Mouse (Mus musculus): ENCODE data around the gene Actl7a.

The Actl7a gene

GRCm38 (mm10) chr4:56743363-56744195 lies at the start of gene Actl7a:
Gene Actl7a, plus strand, starts transcription at chr4:56743413.
- no peak for ATAC-seq (ENCODE audit: insufficient number of reproducible peaks, low FRiP score, low TSS enrichment)

- ATAC-seq (ENCODE audit: insufficient number of reproducible peaks, low FRiP score, low TSS enrichment), result no peak
These were observed 46.8 kb upstream of the Actl7a start for GRCm38 (mm10) chr4:56696401-56696800.

DNA sequence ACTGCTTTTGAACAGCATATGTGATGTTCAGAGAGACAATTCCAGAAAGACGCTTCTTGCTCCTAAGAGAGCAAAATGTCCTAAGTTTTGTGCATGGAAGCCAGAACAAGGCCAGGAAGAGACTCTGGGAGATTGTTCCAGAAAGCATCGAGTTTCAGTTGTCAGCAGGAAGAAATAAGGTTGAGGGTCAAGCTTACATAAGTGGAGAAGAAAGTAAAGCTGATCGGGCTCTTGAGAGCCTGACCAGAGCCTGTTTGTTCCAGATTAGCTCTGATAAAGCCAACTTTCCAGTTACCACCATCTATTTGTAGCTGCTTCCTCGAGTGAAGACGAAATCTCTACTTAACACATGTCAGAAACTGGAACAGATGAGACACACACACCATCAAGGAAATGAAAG lies 44.5 kb upstream of the Actl7a start:
- ATAC-seq (ENCODE audit: insufficient number of reproducible peaks, low FRiP score, low TSS enrichment), result no peak

DNA sequence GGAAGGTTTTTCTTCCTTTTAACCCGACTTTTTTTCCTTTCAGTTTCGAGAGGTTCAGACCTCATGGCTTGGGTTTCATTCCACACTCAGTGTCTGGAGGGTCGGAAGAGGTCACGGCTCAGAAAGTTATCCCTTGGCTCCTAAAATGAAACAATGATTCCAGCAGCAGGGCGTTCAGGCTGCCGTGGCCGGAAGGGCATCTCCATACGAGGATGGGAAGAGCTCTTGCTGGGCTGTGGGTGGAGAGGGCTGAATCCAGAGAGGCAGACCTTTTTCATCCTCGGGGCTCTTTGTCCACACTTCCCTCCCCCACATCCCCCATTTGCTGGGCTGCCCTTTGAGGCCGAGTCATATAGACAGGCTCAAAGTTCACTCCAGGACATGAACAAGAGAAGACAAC lies 41.0 kb upstream of the Actl7a start:
- no peak for ATAC-seq (ENCODE audit: insufficient number of reproducible peaks, low FRiP score, low TSS enrichment)

DNA sequence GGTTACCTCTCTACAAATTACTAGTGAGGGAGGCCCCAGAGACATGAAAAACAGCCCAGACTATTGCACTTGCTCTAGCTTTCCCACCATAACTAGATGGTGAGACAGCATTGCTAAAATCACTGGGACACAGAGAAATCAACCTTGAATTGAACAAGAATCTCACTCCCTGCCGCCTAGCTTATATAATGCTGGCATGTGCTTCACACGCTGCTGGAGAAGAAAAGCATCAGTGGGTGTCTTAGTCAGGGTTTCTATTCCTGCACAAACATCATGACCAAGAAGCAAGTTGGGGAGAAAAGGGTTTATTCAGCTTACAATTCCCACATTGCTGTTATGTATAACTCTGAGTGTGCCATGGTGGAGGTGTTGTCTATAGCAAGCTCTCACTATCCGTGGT lies 30.1 kb upstream of the Actl7a start:
- ATAC-seq (ENCODE audit: insufficient number of reproducible peaks, low FRiP score, low TSS enrichment), result no peak

DNA sequence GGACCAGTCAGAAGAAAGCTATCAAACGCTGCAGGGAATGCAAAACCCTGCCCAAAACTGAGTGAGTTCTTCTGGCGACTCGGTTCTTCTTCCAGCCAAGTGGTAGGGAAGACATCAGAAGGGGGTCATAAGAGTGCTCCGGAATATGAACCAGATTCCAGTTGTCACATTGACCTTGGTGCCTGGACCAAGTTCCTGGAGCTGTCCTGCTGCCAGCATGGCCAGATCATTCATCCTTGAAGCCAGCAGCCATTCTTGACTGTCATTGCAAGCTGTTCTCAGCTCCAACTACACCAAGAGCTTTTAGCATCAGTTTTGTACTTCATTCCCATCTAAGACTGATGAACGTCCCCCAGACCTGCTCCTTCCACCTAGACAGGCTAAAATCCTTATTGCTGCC lies 26.4 kb upstream of the Actl7a start:
- no peak for ATAC-seq (ENCODE audit: insufficient number of reproducible peaks, low FRiP score, low TSS enrichment)

DNA sequence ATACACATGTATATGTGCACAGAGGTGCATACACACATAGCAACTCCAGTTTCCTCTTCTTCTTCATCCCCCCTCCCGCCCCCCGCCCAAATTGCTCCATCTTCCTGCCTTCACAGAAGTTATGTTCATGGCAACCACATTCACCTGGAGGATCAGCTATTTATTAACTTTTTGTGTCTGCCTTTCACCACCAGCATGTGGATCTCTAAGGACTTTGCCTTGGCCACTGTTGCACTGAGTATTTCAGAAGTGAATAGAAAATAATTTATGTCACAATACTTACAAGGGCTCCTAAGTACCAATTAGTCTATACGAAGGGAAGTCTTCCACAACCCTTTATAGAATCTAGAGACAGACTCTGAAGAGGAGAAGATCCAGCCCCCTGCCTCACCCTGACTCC lies 25.3 kb upstream of the Actl7a start:
- no peak for ATAC-seq (ENCODE audit: insufficient number of reproducible peaks, low FRiP score, low TSS enrichment)

GRCm38 (mm10) chr4:56718573-56719442 lies 24.4 kb upstream of the Actl7a start:
- no peak for ATAC-seq (ENCODE audit: insufficient number of reproducible peaks, low FRiP score, low TSS enrichment)

DNA sequence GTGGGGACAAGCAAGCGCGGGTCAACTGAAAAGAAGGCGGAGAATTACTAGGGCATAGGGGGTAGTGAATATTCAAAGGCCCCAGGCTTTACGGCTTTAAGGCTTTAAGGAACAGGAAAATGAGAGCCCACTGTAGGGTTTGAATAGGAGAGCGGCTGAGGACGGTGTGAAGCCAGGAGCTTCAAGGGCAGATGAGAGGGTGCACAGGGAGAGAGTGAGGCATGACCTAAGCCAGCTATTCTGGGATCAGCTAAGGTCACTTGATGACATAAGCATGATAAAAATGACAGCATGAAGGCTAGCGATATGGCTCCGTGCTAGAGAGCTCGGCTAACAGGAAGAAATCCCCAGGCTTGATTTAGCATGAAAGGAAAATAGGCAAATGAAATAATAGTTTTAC lies 23.8 kb upstream of the Actl7a start:
- no peak for ATAC-seq (ENCODE audit: insufficient number of reproducible peaks, low FRiP score, low TSS enrichment)

GRCm38 (mm10) chr4:56720403-56720802 lies 22.8 kb upstream of the Actl7a start:
- ATAC-seq (ENCODE audit: insufficient number of reproducible peaks, low FRiP score, low TSS enrichment), result no peak

DNA sequence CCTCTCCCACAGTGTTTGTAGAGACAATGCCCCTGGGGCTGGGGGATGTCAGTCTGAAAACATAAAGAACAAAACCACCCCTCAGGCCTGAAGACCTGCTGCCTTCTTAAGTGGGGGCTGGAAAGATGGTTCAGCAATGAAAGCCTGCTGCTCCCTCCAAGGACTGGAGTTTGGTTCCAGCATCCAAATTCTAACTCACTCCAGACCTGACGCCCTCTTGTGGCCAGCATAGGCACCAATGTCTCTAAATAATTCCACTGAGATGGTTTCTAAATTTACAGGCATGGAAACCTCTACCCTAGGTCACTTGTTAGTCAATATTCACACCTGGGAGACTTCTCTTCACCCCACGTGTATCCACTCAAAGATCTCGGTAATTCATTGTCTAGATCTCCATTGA lies 21.7 kb upstream of the Actl7a start:
- no peak for ATAC-seq (ENCODE audit: insufficient number of reproducible peaks, low FRiP score, low TSS enrichment)

- ATAC-seq (ENCODE audit: insufficient number of reproducible peaks, low FRiP score, low TSS enrichment), result no peak
These were observed 20.9 kb upstream of the Actl7a start for GRCm38 (mm10) chr4:56722346-56722745.

DNA sequence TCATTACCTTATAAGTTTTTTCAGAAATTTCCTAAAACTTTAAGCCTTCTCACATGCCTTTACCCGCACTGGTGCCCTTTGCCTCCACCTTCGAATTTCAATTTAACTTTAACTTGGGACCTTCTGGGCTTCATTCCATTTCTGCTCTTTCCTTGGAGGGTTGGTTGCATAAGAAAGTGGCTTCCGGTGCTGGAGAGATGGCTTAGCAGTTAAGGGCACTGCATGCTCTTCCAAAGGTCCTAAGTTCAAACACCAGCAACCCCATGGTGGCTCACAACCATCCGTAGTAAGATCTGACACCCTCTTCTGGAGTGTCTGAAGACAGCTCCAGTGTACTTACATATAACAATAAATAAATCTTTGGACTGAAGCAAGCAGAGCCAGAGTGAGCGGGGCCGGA lies 20.0 kb upstream of the Actl7a start:
- no peak for ATAC-seq (ENCODE audit: insufficient number of reproducible peaks, low FRiP score, low TSS enrichment)

GRCm38 (mm10) chr4:56725839-56726238 lies 17.4 kb upstream of the Actl7a start:
- no peak for ATAC-seq (ENCODE audit: insufficient number of reproducible peaks, low FRiP score, low TSS enrichment)

- no peak for ATAC-seq (ENCODE audit: insufficient number of reproducible peaks, low FRiP score, low TSS enrichment)
These were observed 3.2 kb upstream of the Actl7a start, which contains the start of gene Gm26657 for GRCm38 (mm10) chr4:56740020-56740485. Gene Gm26657, plus strand, starts transcription at chr4:56740070.

DNA sequence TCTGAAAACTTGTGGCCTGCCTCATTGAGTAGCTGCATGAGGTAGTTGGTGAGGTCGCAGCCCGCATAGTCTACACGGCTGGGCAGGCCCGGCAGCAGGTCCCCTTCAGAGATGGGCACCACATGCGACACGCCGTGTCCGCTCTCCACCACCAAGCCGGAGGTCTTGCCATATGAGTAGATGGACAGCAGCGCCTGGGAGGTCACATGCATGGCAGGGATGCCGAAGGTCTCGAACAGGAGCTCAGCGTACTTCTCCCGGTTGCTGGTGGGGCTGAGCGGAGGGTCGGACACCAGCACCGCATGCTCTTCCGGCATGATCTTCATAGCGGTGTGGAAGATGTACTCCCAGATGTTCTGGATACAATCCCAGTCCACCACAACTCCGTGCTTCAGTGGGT lies 2.6 kb upstream of the Actl7a start:
- no peak for ATAC-seq (ENCODE audit: insufficient number of reproducible peaks, low FRiP score, low TSS enrichment)

GRCm38 (mm10) chr4:56741041-56741493 lies 2.1 kb upstream of the Actl7a start, which contains the start of gene Actl7b:
Gene Actl7b, minus strand, starts transcription at chr4:56741443.
- no peak for ATAC-seq (ENCODE audit: insufficient number of reproducible peaks, low FRiP score, low TSS enrichment)

DNA sequence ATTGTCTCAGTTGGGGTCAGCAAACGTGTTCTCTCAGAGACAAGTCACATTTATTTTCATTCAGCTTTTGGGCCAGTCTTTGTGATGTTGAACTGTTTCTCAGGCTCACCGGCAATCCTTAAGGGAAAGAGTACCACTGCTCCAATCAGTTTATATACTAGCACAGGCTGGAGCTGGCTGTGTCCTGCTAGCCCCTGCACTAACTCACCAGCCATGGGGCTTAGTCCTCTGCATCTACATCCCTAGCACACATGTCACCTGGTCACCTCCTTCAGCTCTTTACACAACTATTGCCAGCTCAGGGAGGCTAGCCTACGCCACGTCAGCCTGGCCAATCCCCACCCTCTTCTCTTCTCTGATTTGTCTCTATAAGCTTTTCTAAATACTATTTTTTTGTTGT lies 515 bp upstream of the Actl7a start:
- ATAC-seq (ENCODE audit: insufficient number of reproducible peaks, low FRiP score, low TSS enrichment), result no peak

GRCm38 (mm10) chr4:56746345-56746744 lies 3.1 kb downstream of the Actl7a start:
- no peak for ATAC-seq (ENCODE audit: insufficient number of reproducible peaks, low FRiP score, low TSS enrichment)

GRCm38 (mm10) chr4:56747456-56747855 lies 4.2 kb downstream of the Actl7a start:
- ATAC-seq (ENCODE audit: insufficient number of reproducible peaks, low FRiP score, low TSS enrichment), result no peak

- ATAC-seq (ENCODE audit: insufficient number of reproducible peaks, low FRiP score, low TSS enrichment), result no peak
These were observed 12.8 kb downstream of the Actl7a start for GRCm38 (mm10) chr4:56756021-56756420.
